Mouse (Mus musculus) MEL (cell line): ENCODE results near the gene Sbno2. TPM values are rescaled to one million over a fixed set of nuclear protein-coding genes. Genes with fewer than 3 reads are reported as not detected.

Experiments used
- DNase-seq: peaks from one replicate; pipeline ENCODE4 v3.0.0; 2011; ENCODE audit warnings: low read depth, low spot score
- H3K27ac ChIP-seq: 2 replicates; pipeline ENCODE4 v1.5.1; 2012; ENCODE audit warnings: low read depth, mild to moderate bottlenecking, control low read depth, low read length, moderate library complexity; ENCODE audit not compliant: control insufficient read depth
- H3K27me3 ChIP-seq, 2 experiments: fragments of 150-350 bp in 1 of 2; sonication (generic) in 1 of 2; 2 replicates each; pipeline ENCODE4 v1.6.1; 2012; ENCODE audit warnings: low read length in 2 of 2, mild to moderate bottlenecking in 2 of 2, improper control_type of control experiment in 1 of 2, moderate library complexity in 1 of 2; ENCODE audit not compliant: insufficient read depth in 2 of 2, control insufficient read depth in 1 of 2
- H3K36me3 ChIP-seq, 2 experiments: 2 replicates each; pipeline ENCODE4 v1.6.1; 2012 to 2014; ENCODE audit warnings: low read length in 2 of 2, improper control_type of control experiment in 1 of 2, inconsistent platforms in 1 of 2, mild to moderate bottlenecking in 1 of 2; ENCODE audit not compliant: insufficient read depth in 2 of 2, control insufficient read depth in 1 of 2
- H3K4me1 ChIP-seq, 2 experiments: fragments of 150-350 bp in 1 of 2; sonication (generic) in 1 of 2; 2 replicates each; pipeline ENCODE4 v1.6.1; 2012; ENCODE audit warnings: low read length in 2 of 2, improper control_type of control experiment in 1 of 2, mild to moderate bottlenecking in 1 of 2; ENCODE audit not compliant: insufficient read depth in 2 of 2, control insufficient read depth in 1 of 2
- H3K4me3 ChIP-seq, 2 experiments: fragments of 150-350 bp in 1 of 2; sonication (generic) in 1 of 2; 2 replicates each; pipeline ENCODE4 v1.5.1; 2012; ENCODE audit warnings: low read depth in 2 of 2, low read length in 2 of 2, mild to moderate bottlenecking in 2 of 2, moderate library complexity in 2 of 2, control low read depth in 1 of 2, improper control_type of control experiment in 1 of 2; ENCODE audit not compliant: control insufficient read depth in 1 of 2, insufficient read depth in 1 of 2
- H3K79me2 ChIP-seq: 2 replicates; pipeline ENCODE4 v1.6.1; 2012; ENCODE audit warnings: mild to moderate bottlenecking, low read length, moderate library complexity; ENCODE audit not compliant: control insufficient read depth, poor library complexity, insufficient read depth
- H3K9ac ChIP-seq: 2 replicates; pipeline ENCODE4 v1.6.1; 2012; ENCODE audit warnings: low read depth, mild to moderate bottlenecking, control low read depth, low read length, moderate library complexity; ENCODE audit not compliant: control insufficient read depth, poor library complexity, severe bottlenecking
- H3K9me3 ChIP-seq: fragments of 150-350 bp; sonication (generic); replicated peaks from 2 replicates; pipeline ENCODE4 v1.6.1; 2012; ENCODE audit warnings: mild to moderate bottlenecking, low read length, improper control_type of control experiment, moderate library complexity; ENCODE audit not compliant: insufficient read depth
- BHLHE40 ChIP-seq: IDR thresholded peaks from 2 replicates; pipeline ENCODE4 v1.6.1; 2012; ENCODE audit warnings: low read depth, mild to moderate bottlenecking, inconsistent platforms, low read length, improper control_type of control experiment, borderline replicate concordance
- CHD1 ChIP-seq: IDR thresholded peaks from 2 replicates; pipeline ENCODE4 v1.6.1; 2012; ENCODE audit warnings: low read depth, mild to moderate bottlenecking, inconsistent platforms, low read length, improper control_type of control experiment
- CHD2 ChIP-seq: IDR thresholded peaks from 2 replicates; pipeline ENCODE4 v1.6.1; 2011; ENCODE audit warnings: low read length, improper control_type of control experiment
- CTCF ChIP-seq, 3 experiments: IDR thresholded peaks in 2 of 3; conservative IDR thresholded peaks in 1 of 3; 2 replicates each; pipeline ENCODE4 v1.5.1; 2011 to 2012; ENCODE audit warnings: low read length in 3 of 3, low read depth in 2 of 3, mild to moderate bottlenecking in 2 of 3, improper control_type of control experiment in 1 of 3, inconsistent platforms in 1 of 3, mixed read lengths in 1 of 3, moderate library complexity in 1 of 3; ENCODE audit not compliant: control insufficient read depth in 1 of 3, insufficient read depth in 1 of 3, poor library complexity in 1 of 3, severe bottlenecking in 1 of 3
- E2F4 ChIP-seq: IDR thresholded peaks from 2 replicates; pipeline ENCODE4 v1.6.1; 2011; ENCODE audit warnings: low read depth, low read length, improper control_type of control experiment, borderline replicate concordance
- ELF1 ChIP-seq: IDR thresholded peaks from 2 replicates; pipeline ENCODE4 v1.6.1; 2014; ENCODE audit warnings: low read depth, mild to moderate bottlenecking, inconsistent platforms, low read length, improper control_type of control experiment, moderate library complexity
- EP300 ChIP-seq, 2 experiments: IDR thresholded peaks; 2 replicates each; pipeline ENCODE4 v1.6.1; 2011; ENCODE audit warnings: improper control_type of control experiment in 2 of 2, low read length in 2 of 2, low read depth in 1 of 2, mild to moderate bottlenecking in 1 of 2
- GABPA ChIP-seq: IDR thresholded peaks from 2 replicates; pipeline ENCODE4 v1.6.1; 2012; ENCODE audit warnings: low read depth, mild to moderate bottlenecking, inconsistent platforms, low read length, improper control_type of control experiment, moderate library complexity
- HCFC1 ChIP-seq: IDR thresholded peaks from 2 replicates; pipeline ENCODE4 v1.6.1; 2012; ENCODE audit warnings: low read depth, mild to moderate bottlenecking, inconsistent platforms, low read length, improper control_type of control experiment, moderate library complexity
- JUND ChIP-seq: IDR thresholded peaks from 2 replicates; pipeline ENCODE4 v1.6.1; 2011; ENCODE audit warnings: low read depth, mild to moderate bottlenecking, improper control_type of control experiment, low read length
- KAT2A ChIP-seq: conservative IDR thresholded peaks from 2 replicates; pipeline ENCODE4 v1.6.1; 2012; ENCODE audit warnings: low read depth, low read length, improper control_type of control experiment, inconsistent platforms
- MAFK ChIP-seq: IDR thresholded peaks from 2 replicates; pipeline ENCODE4 v1.6.1; 2011; ENCODE audit warnings: low read depth, mild to moderate bottlenecking, low read length, improper control_type of control experiment, borderline replicate concordance
- MAX ChIP-seq: IDR thresholded peaks from 2 replicates; pipeline ENCODE4 v1.6.1; 2011; ENCODE audit warnings: low read length, improper control_type of control experiment
- MAZ ChIP-seq: IDR thresholded peaks from 2 replicates; pipeline ENCODE4 v1.6.1; 2012; ENCODE audit warnings: low read depth, mild to moderate bottlenecking, inconsistent platforms, low read length, improper control_type of control experiment
- MYC ChIP-seq: IDR thresholded peaks from 2 replicates; pipeline ENCODE4 v1.6.1; 2011; ENCODE audit warnings: low read depth, mild to moderate bottlenecking, low read length, improper control_type of control experiment, moderate library complexity
- NELFE ChIP-seq: IDR thresholded peaks from 2 replicates; pipeline ENCODE4 v1.6.1; 2011; ENCODE audit warnings: low read depth, low read length, improper control_type of control experiment
- NRF1 ChIP-seq: IDR thresholded peaks from 2 replicates; pipeline ENCODE4 v1.6.1; 2014; ENCODE audit warnings: low read depth, mild to moderate bottlenecking, inconsistent platforms, low read length, improper control_type of control experiment, moderate library complexity; ENCODE audit not compliant: poor library complexity, insufficient read depth, severe bottlenecking
- POLR2A ChIP-seq, 2 experiments: IDR thresholded peaks; 2 replicates each; pipeline ENCODE4 v1.6.1; 2011 to 2012; ENCODE audit warnings: low read length in 2 of 2, mild to moderate bottlenecking in 2 of 2, control low read depth in 1 of 2, improper control_type of control experiment in 1 of 2, low read depth in 1 of 2, moderate library complexity in 1 of 2; ENCODE audit not compliant: control insufficient read depth in 1 of 2, insufficient read depth in 1 of 2, poor library complexity in 1 of 2
- POLR2AphosphoS2 ChIP-seq: IDR thresholded peaks from 2 replicates; pipeline ENCODE4 v1.6.1; 2011; ENCODE audit warnings: low read length, improper control_type of control experiment
- RAD21 ChIP-seq: IDR thresholded peaks from 2 replicates; pipeline ENCODE4 v1.6.1; 2011; ENCODE audit warnings: mild to moderate bottlenecking, low read depth, low read length, improper control_type of control experiment
- SMC3 ChIP-seq: IDR thresholded peaks from 2 replicates; pipeline ENCODE4 v1.6.1; 2011; ENCODE audit warnings: low read depth, low read length, improper control_type of control experiment
- TCF12 ChIP-seq: IDR thresholded peaks from 2 replicates; pipeline ENCODE4 v1.6.1; 2014; ENCODE audit warnings: low read depth, mild to moderate bottlenecking, inconsistent platforms, low read length, improper control_type of control experiment, moderate library complexity
- UBTF ChIP-seq: IDR thresholded peaks from 2 replicates; pipeline ENCODE4 v1.6.1; 2012; ENCODE audit warnings: low read depth, mild to moderate bottlenecking, inconsistent platforms, low read length, improper control_type of control experiment, moderate library complexity, borderline replicate concordance; ENCODE audit not compliant: insufficient read depth
- USF2 ChIP-seq, 2 experiments: IDR thresholded peaks; 2 replicates each; pipeline ENCODE4 v1.6.1; 2011 to 2012; ENCODE audit warnings: improper control_type of control experiment in 2 of 2, low read length in 2 of 2, borderline replicate concordance in 1 of 2, inconsistent platforms in 1 of 2, low read depth in 1 of 2, mild to moderate bottlenecking in 1 of 2; ENCODE audit not compliant: insufficient read depth in 1 of 2
- ZKSCAN1 ChIP-seq: IDR thresholded peaks from 2 replicates; pipeline ENCODE4 v1.6.1; 2012; ENCODE audit warnings: low read depth, mild to moderate bottlenecking, inconsistent platforms, low read length, improper control_type of control experiment, moderate library complexity
- ZMIZ1 ChIP-seq: IDR thresholded peaks from 2 replicates; pipeline ENCODE4 v1.6.1; 2012; ENCODE audit warnings: low read depth, mild to moderate bottlenecking, inconsistent platforms, low read length, improper control_type of control experiment, moderate library complexity
- polyA plus RNA-seq, 2 experiments: library from polyadenylated mRNA; stranded (reverse) in 1 of 2; unstranded in 1 of 2; fragments of >175 nt in 1 of 2; fragments of >200 nt in 1 of 2; gene quantifications; 2 replicates each; pipeline versions ENCODE4 v1.2.1 to v1.2.4; 2012; ENCODE audit warnings: low replicate concordance in 2 of 2, low read depth in 1 of 2; ENCODE audit not compliant: insufficient read length in 2 of 2, insufficient read depth in 1 of 2, missing spikeins in 1 of 2
- total RNA-seq: library from RNA; depleted of rRNA; stranded (reverse); fragments of 300-350 nt; gene quantifications from 2 replicates; pipeline ENCODE4 v1.2.3, GENCODE M21; 2012

The Sbno2 gene
- total and polyA plus RNA-seq, 3 experiments = 15.8 to 29.0 TPM; not detected in 1

GRCm38 (mm10) chr10:80028521-80028846 is 76.9 kb downstream of the Sbno2 start:
- H3K79me2 ChIP-seq = no peaks in the 10 kb centered on the region
- TF ChIP-seq TCF12 = no peak
- TF ChIP-seq E2F4 = no peak
- TF ChIP-seq POLR2AphosphoS2 = no peak
- TF ChIP-seq MYC = no peak
- no peak for TF ChIP-seq RAD21
- no peak for TF ChIP-seq ZMIZ1
- no peak for TF ChIP-seq MAX
- TF ChIP-seq CTCF (IDR thresholded peaks at IDR 0.05 in 2 of 3, conservative IDR thresholded peaks at IDR 0.05 in 1 of 3; ENCODE audit: control insufficient read depth in 1 of 3, insufficient read depth in 1 of 3, low read depth in 2 of 3, low read length in 3 of 3, poor library complexity in 1 of 3, severe bottlenecking in 1 of 3) = no peak
- no peak for TF ChIP-seq CHD1
- TF ChIP-seq NELFE = no peak
- no peak for TF ChIP-seq USF2 (IDR thresholded peaks at IDR 0.05; ENCODE audit: borderline replicate concordance in 1 of 2, insufficient read depth in 1 of 2, low read depth in 1 of 2, low read length in 2 of 2)
- no peak for TF ChIP-seq POLR2A (IDR thresholded peaks at IDR 0.05; ENCODE audit: control insufficient read depth in 1 of 2, insufficient read depth in 1 of 2, low read depth in 1 of 2, low read length in 2 of 2, poor library complexity in 1 of 2)
- TF ChIP-seq CHD2 = no peak
- TF ChIP-seq MAZ = no peak
- no peak for TF ChIP-seq MAFK
- no peak for TF ChIP-seq UBTF
- no peak for TF ChIP-seq KAT2A
- TF ChIP-seq JUND = no peak
- H3K4me3 ChIP-seq = no peak overlapping the region
- H3K9ac ChIP-seq = no peak overlapping the region
- peaks cover 0 to 30% of the 10 kb centered on the region in 2 experiments; a peak in 3 of 4 replicates for H3K36me3 ChIP-seq
- no peak overlapping the region for H3K27ac ChIP-seq
- H3K27me3 ChIP-seq = no peaks in the 10 kb centered on the region
- H3K4me1 ChIP-seq = peaks cover 4 to 35% of the 10 kb centered on the region in 2 experiments
- no peaks in the 10 kb centered on the region for H3K9me3 ChIP-seq
- no peak for DNase-seq

GRCm38 (mm10) chr10:80027681-80028520 is 77.5 kb downstream of the Sbno2 start:
- no peaks in the 10 kb centered on the region for H3K27me3 ChIP-seq
- no peak overlapping the region for H3K4me3 ChIP-seq
- peaks cover 6 to 34% of the 10 kb centered on the region in 2 experiments for H3K4me1 ChIP-seq
- peak; percentile 59 for DNase-seq
- TF ChIP-seq E2F4 (no peak), ELF1 (no peak), USF2 (IDR thresholded peaks at IDR 0.05; ENCODE audit: borderline replicate concordance in 1 of 2, insufficient read depth in 1 of 2, low read depth in 1 of 2, low read length in 2 of 2) (no peak), KAT2A (no peak), GABPA (no peak), EP300 (IDR thresholded peaks at IDR 0.05; ENCODE audit: low read depth in 1 of 2, low read length in 2 of 2) (no peak), TCF12 (no peak), NRF1 (no peak), MAFK (no peak), MYC (no peak), ZKSCAN1 (no peak), RAD21 (no peak), BHLHE40 (no peak), CHD2 (no peak), HCFC1 (no peak), SMC3 (no peak), JUND (no peak), POLR2AphosphoS2 (no peak)
- H3K79me2 ChIP-seq = no peaks in the 10 kb centered on the region
- no peak overlapping the region for H3K27ac ChIP-seq
- H3K9me3 ChIP-seq = no peaks in the 10 kb centered on the region
- H3K9ac ChIP-seq = no peak overlapping the region
- peaks cover 2 to 30% of the 10 kb centered on the region in 2 experiments; a peak in 3 of 4 replicates for H3K36me3 ChIP-seq
